Mouse (Mus musculus) bone marrow macrophage, adult 2 months (primary cell): ENCODE results near the gene Prrc2b.

Experiments used
- CTCF ChIP-seq: IDR thresholded peaks from 2 replicates; pipeline ENCODE4 v1.5.1; 2012; ENCODE audit warnings: low read depth, mild to moderate bottlenecking, low read length, moderate library complexity
- POLR2A ChIP-seq: IDR thresholded peaks from 2 replicates; pipeline ENCODE4 v1.6.1; 2012; ENCODE audit warnings: mild to moderate bottlenecking, low read depth, low read length, borderline replicate concordance

GRCm38 (mm10) chr2:32154998-32155541 lies 4.2 kb downstream of the Prrc2b start:
- no peak for TF ChIP-seq CTCF
- TF ChIP-seq POLR2A = no peak
